Mouse (Mus musculus) liver, embryonic 14.5 days (tissue): ENCODE results near the gene D130052B06Rik.

Source experiments
- CTCF ChIP-seq: IDR thresholded peaks from 2 replicates; pipeline ENCODE4 v1.5.1; 2016; ENCODE audit warnings: antibody characterized with exemption, low read depth, control low read depth
- EP300 ChIP-seq: IDR thresholded peaks from 2 replicates; pipeline ENCODE4 v1.6.1; 2016; ENCODE audit warnings: antibody characterized with exemption, low read depth

DNA sequence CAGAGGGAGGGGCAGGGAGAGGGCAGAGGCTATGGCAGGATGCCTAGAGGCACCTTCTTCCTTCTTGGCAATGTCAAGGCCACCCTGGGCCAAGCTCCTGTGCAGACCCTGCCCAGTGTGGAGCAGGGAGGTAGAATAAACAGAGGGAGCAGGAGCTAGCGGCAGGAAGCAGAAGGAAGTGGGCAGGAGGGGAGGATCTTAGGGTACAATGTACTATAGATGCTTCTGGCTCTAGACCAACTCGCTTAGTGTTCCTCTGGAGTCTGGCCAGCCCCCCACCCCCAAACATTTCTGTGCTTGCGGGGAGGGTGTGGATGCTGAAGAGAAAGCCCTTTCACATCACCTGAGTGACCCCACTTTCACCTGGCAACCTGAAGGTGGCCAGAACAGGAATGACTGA lies 19.5 kb upstream of the D130052B06Rik start:
- TF ChIP-seq CTCF (no peak), EP300 (no peak)
